ENCODE assay signal across 30 mouse cellular contexts in genomic region chr1:136644486-136644885, GRCm38 (mm10). TPM values are rescaled to one million over a fixed set of nuclear protein-coding genes. Genes with fewer than 3 reads are reported as not detected.
A peak's percentile ranks its signal among the peaks of the same experiment; 100 is the strongest.
DNase-seq lines count a peak whose midpoint lies in the region; ATAC-seq and TF ChIP-seq lines count a peak whose summit lies in the region.
"Had no signal": no experiment of that assay in that cellular context is flagged by ENCODE, and none has a peak within 500 bp of the region (broad histone marks: within the 10 kb centered on the region; RNA-seq: fewer than 3 reads in every experiment).

No protein-coding gene starts in this region.

- no peak overlapping the region for H3K4me2 ChIP-seq in heart, embryonic 11.5 days
- H3K4me2 ChIP-seq: embryonic facial prominence, embryonic 12.5 days; embryonic facial prominence, embryonic 15.5 days; heart, embryonic 12.5 days; heart, embryonic 15.5 days; hindbrain, embryonic 13.5 days; intestine, embryonic 15.5 days had no signal

- no peaks in the 10 kb centered on the region for H3K36me3 ChIP-seq in heart, embryonic 11.5 days (ENCODE audit: control insufficient read depth, insufficient read depth, low read length)
- H3K36me3 ChIP-seq: embryonic facial prominence, embryonic 12.5 days; embryonic facial prominence, embryonic 15.5 days; heart, embryonic 12.5 days; heart, embryonic 15.5 days; hindbrain, embryonic 13.5 days; intestine, embryonic 15.5 days had no signal

- no peak overlapping the region for H3K27ac ChIP-seq in heart, embryonic 11.5 days (ENCODE audit: low read depth, low read length)
- H3K27ac ChIP-seq in layer of hippocampus, adult 2 months = no peak overlapping the region
- H3K27ac ChIP-seq: embryonic facial prominence, embryonic 12.5 days; embryonic facial prominence, embryonic 15.5 days; heart, adult 2 months; heart, embryonic 15.5 days; hindbrain, embryonic 13.5 days; intestine, embryonic 15.5 days had no signal

- H3K4me3 ChIP-seq in heart, embryonic 11.5 days (ENCODE audit: low read depth, low read length) = no peak overlapping the region
- no peak overlapping the region for H3K4me3 ChIP-seq in lung, adult 2 months (replicated peaks; ENCODE audit: extremely low read depth, low read depth, low read length)
- H3K4me3 ChIP-seq in layer of hippocampus, adult 2 months = no peak overlapping the region
- H3K4me3 ChIP-seq: embryonic facial prominence, embryonic 12.5 days; embryonic facial prominence, embryonic 15.5 days; heart, adult 2 months; heart, embryonic 12.5 days; heart, embryonic 15.5 days; hindbrain, embryonic 13.5 days; intestine, embryonic 15.5 days had no signal

- no peaks in the 10 kb centered on the region for H3K4me1 ChIP-seq in heart, embryonic 11.5 days (ENCODE audit: control insufficient read depth, insufficient read depth, low read length)
- H3K4me1 ChIP-seq in lung, adult 2 months (ENCODE audit: control insufficient read depth, insufficient read depth, low read length) = no peaks in the 10 kb centered on the region
- H3K4me1 ChIP-seq: embryonic facial prominence, embryonic 12.5 days; hindbrain, embryonic 13.5 days; intestine, embryonic 15.5 days had no signal

- H3K27me3 ChIP-seq in heart, embryonic 11.5 days (ENCODE audit: control insufficient read depth, insufficient read depth, low read length) = no peaks in the 10 kb centered on the region
- H3K27me3 ChIP-seq: embryonic facial prominence, embryonic 12.5 days; embryonic facial prominence, embryonic 15.5 days; heart, embryonic 12.5 days; heart, embryonic 15.5 days; hindbrain, embryonic 13.5 days; intestine, embryonic 15.5 days; Patski had no signal

- peak; percentile 48 for DNase-seq in heart, adult 11 months
- peak; percentile 32 for DNase-seq in testis, postnatal 10 days (ENCODE audit: low spot score)
- DNase-seq in testis, postnatal 14 days (ENCODE audit: low spot score) = no peak
- DNase-seq in R1 (ENCODE audit: low read depth, low spot score) = peak; percentile 88
- no peak for DNase-seq in lung, adult 2 months
- DNase-seq in cerebellum, postnatal 25 days = no peak
- DNase-seq in layer of hippocampus, adult 2 months (ENCODE audit: low spot score in 2 of 2) = no peak
- DNase-seq: adrenal gland, adult 8-10 months; adrenal gland, postnatal 25 days; cerebellum, adult 11-12 months; cerebellum, adult 8-10 months; cerebellum, postnatal 10 days; forebrain, postnatal 0 days; gastrocnemius, postnatal 25 days; heart, adult 2 months; heart, postnatal 14 days; heart, postnatal 4 days; kidney, adult 11 months had no signal

- WGBS in heart, embryonic 11.5 days (ENCODE audit: insufficient replicate concordance) = 53% methylated on average over 4 of the region's 4 CpGs
- WGBS in lung, adult 2 months = 51% methylated on average over 4 of the region's 4 CpGs

- H3K9me3 ChIP-seq in heart, embryonic 11.5 days (replicated peaks; ENCODE audit: control insufficient read depth, low read length) = no peaks in the 10 kb centered on the region
- H3K9me3 ChIP-seq: embryonic facial prominence, embryonic 12.5 days; embryonic facial prominence, embryonic 15.5 days; G1E; heart, embryonic 12.5 days; heart, embryonic 15.5 days; hindbrain, embryonic 13.5 days; intestine, embryonic 15.5 days had no signal

- no peak for TF ChIP-seq CTCF in lung, adult 2 months (IDR thresholded peaks at IDR 0.05; ENCODE audit: insufficient read depth, low read length)
- no peak for TF ChIP-seq CTCF in layer of hippocampus, adult 2 months (conservative IDR thresholded peaks at IDR 0.05)

- TF ChIP-seq POLR2A in lung, adult 2 months (IDR thresholded peaks at IDR 0.05; ENCODE audit: borderline replicate concordance, extremely low read depth, low read depth, low read length) = no peak

- no peak overlapping the region for H3K9ac ChIP-seq in heart, embryonic 11.5 days (ENCODE audit: low read depth, low read length)
- H3K9ac ChIP-seq: embryonic facial prominence, embryonic 12.5 days; embryonic facial prominence, embryonic 15.5 days; forebrain, postnatal 0 days; heart, embryonic 12.5 days; heart, embryonic 15.5 days; hindbrain, embryonic 13.5 days; intestine, embryonic 15.5 days had no signal

- ATAC-seq in heart, embryonic 11.5 days (replicated peaks; ENCODE audit: insufficient number of reproducible peaks, low FRiP score, low TSS enrichment) = no peak
- ATAC-seq: activated CD4-positive, CD25-positive, alpha-beta regulatory T cell, adult 4 months; forebrain, embryonic 14.5 days; forebrain, postnatal 0 days; hindbrain, embryonic 16.5 days; intestine, embryonic 15.5 days; Patski had no signal

RNA-seq across cellular contexts. Expression of gene Zfp281, which starts 19.8 kb away (rescaled TPM):
- polyA plus RNA-seq in heart, embryonic 11.5 days (2014; fragmentation: Nextera tagmentation; extraction: Ambion mirVana) = 17.4 and 17.5 TPM in 2 replicates
- polyA plus RNA-seq in lung, adult 2 months (2012; rRNA removed) = 3.6 and 4.6 TPM in 2 replicates
- total RNA-seq in layer of hippocampus, adult 2 months (2021) = 10 to 100 TPM; 34.6 to 37.9 TPM

Comparison
In these comparisons a context has a peak if more than half of its experiments do, and no peak if none do; other contexts are left out.
1. DNase-seq: peak in heart, adult 11 months (single experiment), testis, postnatal 10 days (single experiment) and R1 (single experiment); none in testis, postnatal 14 days (single experiment), lung, adult 2 months (single experiment), cerebellum, postnatal 25 days (0 of 2) and layer of hippocampus, adult 2 months (0 of 2).